Mouse (Mus musculus) kidney, postnatal 10 days (tissue): ENCODE data around the gene Slc25a16.
"Not testable (repeated sequence)": the region's sequence is repeated elsewhere in the genome, so short reads cannot be mapped to it uniquely, and the experiment has no call there.

Experiments
- DNase-seq: peaks from one replicate; pipeline ENCODE4 v3.0.0; 2021; ENCODE audit warnings: mixed read lengths

Gene Slc25a16

DNA sequence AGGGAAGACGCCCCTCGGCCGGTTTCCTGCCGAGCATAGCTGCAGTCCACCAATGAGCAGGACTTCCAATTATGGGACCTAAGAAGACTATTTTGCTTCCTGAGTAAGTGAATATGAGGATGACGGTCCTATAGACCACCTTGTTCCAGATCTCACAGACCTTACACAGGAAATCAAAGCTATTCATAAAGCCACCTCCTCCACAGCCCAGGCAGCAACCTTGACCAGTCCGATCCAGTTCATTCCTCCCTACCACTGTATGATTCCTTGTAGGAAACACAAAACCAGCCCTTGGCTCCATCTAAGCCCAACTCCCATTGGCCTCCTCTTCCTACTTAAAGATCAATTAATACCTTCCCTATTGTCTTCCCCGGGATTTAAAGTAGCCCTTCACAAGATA lies 14.1 kb upstream of the Slc25a16 start:
- DNase-seq, result no peak

- DNase-seq, result not testable (repeated sequence)
Measured at GRCm38 (mm10) chr10:62908896-62909295, 11.5 kb upstream of the Slc25a16 start, which contains the start of gene Tet1. TSS of gene Tet1 (minus strand) at chr10:62908996.

DNA sequence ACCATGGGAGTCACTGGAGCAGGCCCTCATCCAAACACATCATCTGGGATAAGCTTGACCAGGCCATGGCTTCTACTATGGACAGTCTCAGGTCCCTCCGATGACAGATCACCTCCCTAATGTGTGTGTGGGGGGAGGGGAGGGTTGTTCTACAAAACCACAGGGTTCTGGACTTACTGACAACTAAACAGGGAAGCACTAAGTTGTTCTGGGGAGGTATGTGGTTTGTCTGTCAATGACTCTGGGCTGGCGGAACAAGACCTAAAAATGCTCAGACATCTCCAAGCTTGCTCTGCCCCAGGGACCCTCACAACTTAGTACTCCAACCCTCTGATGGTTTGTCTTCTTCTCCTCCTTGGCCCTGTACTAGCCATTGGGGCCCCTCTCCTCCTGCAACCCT lies 9.3 kb upstream of the Slc25a16 start:
- DNase-seq, result no peak

DNA sequence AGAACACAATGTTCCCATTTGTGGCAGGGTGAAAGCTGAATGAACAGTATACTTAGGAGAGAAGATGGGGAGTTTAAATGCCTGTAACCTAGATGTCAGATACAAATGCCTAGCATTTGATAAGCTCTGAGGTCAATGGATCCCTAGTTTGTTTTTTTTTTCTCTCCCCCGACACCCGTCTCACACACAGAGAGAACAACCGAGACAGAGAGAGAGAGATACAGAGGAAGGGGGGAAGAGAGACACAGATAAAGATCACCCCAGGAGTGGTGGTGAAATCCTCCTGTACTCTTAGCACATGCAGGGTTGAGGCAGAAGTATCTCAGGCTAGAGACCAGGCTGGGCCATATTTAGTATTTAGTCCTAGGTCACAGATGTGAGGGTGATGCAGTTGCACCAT lies 1.4 kb upstream of the Slc25a16 start:
- DNase-seq, result no peak

DNA sequence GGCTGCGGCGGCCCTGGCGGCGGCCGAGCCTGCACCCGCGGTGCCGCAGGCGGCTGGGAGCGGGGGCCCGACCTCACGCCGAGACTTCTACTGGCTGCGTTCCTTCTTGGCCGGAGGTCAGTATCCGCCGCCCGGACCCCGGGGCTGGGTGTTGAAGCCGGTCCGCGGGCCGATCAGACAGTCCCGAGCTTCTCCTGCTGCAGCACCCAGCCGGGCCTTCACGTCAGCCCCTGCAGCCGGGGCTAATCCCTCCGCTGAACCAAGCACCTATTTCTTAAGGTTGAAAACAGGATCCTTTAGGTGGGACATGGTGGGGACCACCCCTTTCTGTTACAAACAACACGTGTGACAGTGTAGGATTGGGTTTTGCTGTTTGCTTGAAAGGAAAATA lies 328 bp downstream of the Slc25a16 start:
- DNase-seq, result no peak

DNA sequence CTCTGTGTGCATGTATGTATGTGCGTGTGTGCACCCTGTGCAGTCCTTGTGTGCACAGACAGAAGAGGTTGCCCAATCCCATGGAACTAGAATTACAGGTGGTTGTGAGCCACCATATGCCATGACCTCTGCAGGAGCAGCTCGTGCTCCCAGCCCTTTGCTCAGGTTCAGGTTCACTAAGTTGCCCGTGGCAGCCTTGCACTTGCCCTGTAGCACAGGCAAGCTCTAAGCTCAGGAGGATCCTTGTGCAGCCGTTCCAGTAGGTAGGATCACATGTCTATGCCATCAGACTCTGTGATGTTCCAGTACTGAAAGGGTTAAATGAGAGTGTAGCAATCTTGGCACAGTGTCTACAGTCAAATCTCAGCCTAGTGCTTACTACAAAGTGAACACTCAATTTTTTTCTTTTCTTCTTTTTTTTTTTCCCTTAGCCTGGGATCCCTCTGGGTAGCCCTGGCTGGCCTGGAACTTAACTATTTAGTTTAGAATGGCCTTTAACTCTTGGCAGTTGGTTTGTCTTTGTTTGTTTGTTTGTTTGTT lies 3.7 kb downstream of the Slc25a16 start:
- peak; percentile 31 for DNase-seq

- DNase-seq, result no peak
Measured at GRCm38 (mm10) chr10:62932381-62932780, 11.9 kb downstream of the Slc25a16 start.

DNA sequence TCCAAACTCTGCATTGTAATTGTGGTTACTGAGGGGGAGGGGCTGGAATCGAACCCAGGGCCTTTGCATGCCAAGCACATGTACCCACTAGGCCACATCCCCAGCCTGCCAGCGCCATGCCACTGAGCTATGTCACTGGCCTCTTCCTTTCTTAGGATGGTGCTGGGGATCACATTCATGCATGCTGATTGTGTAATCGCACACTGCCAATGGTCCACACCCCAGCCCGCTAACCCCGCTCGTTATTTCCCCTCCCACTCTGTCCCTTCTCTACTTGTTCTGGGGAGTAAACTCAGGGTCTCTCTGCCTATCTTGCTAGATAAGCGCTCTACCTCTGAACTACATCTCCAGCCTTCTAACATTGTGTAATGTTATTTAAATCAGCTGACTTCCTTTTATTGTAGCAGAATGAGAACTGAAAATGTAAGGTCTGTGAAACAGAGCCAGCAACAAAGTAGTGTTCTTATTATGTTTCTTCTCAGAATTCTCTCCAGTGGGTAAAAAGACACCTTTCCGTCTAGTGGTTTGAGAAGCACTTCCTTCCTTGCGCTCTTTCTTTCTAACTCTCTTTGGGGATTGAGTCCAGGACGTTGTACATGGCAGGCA lies 24.6 kb downstream of the Slc25a16 start:
- DNase-seq, result no peak

GRCm38 (mm10) chr10:62946738-62947471 lies 26.5 kb downstream of the Slc25a16 start, which contains the start of gene Dna2:
TSS of gene Dna2 (plus strand) at chr10:62947026.
- peak; percentile 86 for DNase-seq

- no peak for DNase-seq
Measured at GRCm38 (mm10) chr10:62948551-62948950, 28.1 kb downstream of the Slc25a16 start.

DNA sequence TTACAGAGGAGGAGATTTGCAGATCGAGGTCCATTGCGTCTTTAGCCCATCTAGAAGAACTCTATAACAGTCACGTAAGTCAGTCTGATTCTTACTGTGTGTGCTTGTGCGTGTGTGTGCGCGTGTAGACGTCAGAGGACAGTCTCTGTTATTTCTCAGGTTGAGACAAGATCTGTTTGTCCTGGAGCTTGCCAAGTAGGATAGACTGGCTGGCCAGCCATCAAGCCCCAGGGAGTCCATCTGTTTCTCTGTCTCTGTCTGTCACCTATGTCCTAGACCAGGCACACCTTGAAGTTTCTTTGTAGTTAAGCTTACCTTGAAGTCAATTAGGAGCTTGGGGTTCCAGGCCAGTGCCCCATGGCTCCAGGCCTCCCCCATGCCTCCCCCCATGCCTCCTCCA lies 43.5 kb downstream of the Slc25a16 start:
- no peak for DNase-seq

GRCm38 (mm10) chr10:62965796-62966195 lies 45.4 kb downstream of the Slc25a16 start:
- DNase-seq, result no peak

GRCm38 (mm10) chr10:62966291-62966690 lies 45.9 kb downstream of the Slc25a16 start:
- DNase-seq, result peak; percentile 42

- peak; percentile 31 for DNase-seq
Measured at GRCm38 (mm10) chr10:62971821-62972220, 51.4 kb downstream of the Slc25a16 start.

GRCm38 (mm10) chr10:62979667-62980038 lies 59.2 kb downstream of the Slc25a16 start:
- DNase-seq, result no peak

- peak; percentile 91 for DNase-seq
Measured at GRCm38 (mm10) chr10:62980039-62980954, 59.9 kb downstream of the Slc25a16 start, which contains the start of gene Rufy2. TSS of gene Rufy2 (plus strand) at chr10:62980223.

DNA sequence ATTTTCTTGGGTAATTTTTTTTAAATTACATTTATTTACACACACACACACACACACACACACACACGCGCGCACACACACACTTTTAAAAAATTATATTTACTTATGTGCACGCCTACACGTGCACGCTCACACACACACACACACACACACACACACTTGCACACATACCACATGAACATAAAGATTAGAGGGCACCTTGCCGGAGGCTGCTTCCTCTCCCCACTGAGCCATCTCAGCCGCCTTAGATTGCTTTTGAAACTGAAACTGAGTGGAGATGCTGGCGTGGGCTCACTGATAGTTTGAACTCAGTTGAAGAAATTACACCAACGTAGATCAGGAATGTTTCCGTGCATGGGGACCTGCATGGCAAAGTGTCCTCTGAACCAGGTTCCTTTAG lies 63.6 kb downstream of the Slc25a16 start:
- no peak for DNase-seq

DNA sequence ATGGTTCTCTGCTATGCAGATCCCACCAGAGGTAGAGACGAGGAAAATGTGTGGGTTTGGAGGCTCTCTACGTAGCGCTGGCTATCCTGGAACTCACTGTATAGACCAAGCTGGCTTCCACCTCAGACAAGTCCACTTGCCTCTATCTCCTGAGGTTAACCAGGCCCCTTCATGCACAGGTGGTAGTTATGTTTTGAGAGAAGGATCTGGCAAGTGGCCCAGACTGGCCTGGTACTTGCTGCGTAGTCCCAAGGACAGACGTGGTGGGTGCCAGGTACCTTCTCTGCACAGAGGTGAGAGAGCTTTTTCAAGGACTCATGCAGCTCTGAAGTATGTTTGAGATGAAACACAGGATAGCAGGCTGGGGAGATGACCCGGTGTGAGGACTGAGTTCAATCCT lies 64.1 kb downstream of the Slc25a16 start:
- peak; percentile 26 for DNase-seq

GRCm38 (mm10) chr10:62987341-62987740 lies 66.9 kb downstream of the Slc25a16 start:
- DNase-seq, result peak; percentile 42

DNA sequence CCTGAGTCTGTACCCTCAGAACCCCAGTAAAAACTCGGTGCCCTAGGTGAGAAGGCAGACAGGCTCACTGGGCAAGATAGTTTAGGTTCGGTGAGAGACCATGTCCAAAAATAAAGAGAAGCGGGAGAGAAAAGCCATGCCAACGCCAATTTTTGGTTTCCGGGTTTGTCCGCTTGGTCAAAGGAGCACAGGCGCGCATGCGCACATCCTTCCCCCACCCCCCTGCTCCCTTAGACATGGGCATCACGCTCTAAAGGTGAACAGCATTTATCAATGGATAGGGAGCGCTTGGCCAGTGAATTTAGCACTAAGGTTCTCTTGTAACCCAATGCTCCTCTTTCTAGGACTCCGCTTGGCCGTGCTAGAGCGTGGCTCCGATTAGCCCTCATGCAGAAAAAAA lies 70.2 kb downstream of the Slc25a16 start:
- DNase-seq, result no peak

DNA sequence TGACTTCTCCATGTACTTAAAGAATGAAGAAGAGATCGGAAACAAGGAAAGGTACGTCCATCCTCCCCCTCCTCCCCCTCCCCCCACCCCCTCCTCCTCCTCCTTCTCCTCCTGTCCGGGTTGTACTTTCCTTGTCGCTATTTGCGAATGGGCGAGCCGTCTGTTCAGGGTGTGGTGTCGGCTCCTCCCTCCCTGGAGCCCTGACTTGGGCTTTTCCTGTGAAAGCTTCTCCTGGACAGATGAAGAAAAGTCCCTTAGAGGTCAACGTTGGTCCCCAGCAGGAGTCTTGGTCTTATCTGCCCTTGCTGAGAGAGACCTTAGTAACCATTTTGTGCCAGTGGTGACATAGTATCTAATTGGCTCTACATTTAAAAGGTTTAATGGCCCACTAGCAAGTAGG lies 73.6 kb downstream of the Slc25a16 start:
- no peak for DNase-seq
